Mouse (Mus musculus): ENCODE data around the gene Hist1h2bj.

- TF ChIP-seq TAL1 (IDR thresholded peaks at IDR 0.05; ENCODE audit: low read length), result no peak
- TF ChIP-seq CTCF (IDR thresholded peaks at IDR 0.05 in 2 of 3, conservative IDR thresholded peaks at IDR 0.05 in 1 of 3; ENCODE audit: control insufficient read depth in 1 of 3, insufficient read depth in 1 of 3, low read depth in 2 of 3, low read length in 3 of 3, poor library complexity in 1 of 3, severe bottlenecking in 1 of 3), result no peak
- TF ChIP-seq POLR2A (IDR thresholded peaks at IDR 0.05; ENCODE audit: control insufficient read depth in 1 of 2, insufficient read depth in 1 of 2, low read depth in 1 of 2, low read length in 2 of 2, poor library complexity in 1 of 2), result no peak
- no peak for TF ChIP-seq RCOR1 (IDR thresholded peaks at IDR 0.05; ENCODE audit: low read depth, low read length)
- TF ChIP-seq JUND (IDR thresholded peaks at IDR 0.05; ENCODE audit: low read depth, low read length), result no peak
- no peak for TF ChIP-seq GATA1 (IDR thresholded peaks at IDR 0.05; ENCODE audit: low read depth, low read length)
- TF ChIP-seq EP300 (IDR thresholded peaks at IDR 0.05; ENCODE audit: low read depth in 1 of 2, low read length in 2 of 2), result no peak
- TF ChIP-seq USF1 (IDR thresholded peaks at IDR 0.05; ENCODE audit: low read depth, low read length), result no peak
- no peak for TF ChIP-seq GABPA (IDR thresholded peaks at IDR 0.05; ENCODE audit: low read depth, low read length)
- TF ChIP-seq MAX (IDR thresholded peaks at IDR 0.05; ENCODE audit: low read length), result no peak
Observed at GRCm38 (mm10) chr13:21999147-21999546, 43.9 kb upstream of the Hist1h2bj start.

All from MEL (cell line).